Mouse (Mus musculus): ENCODE data around the gene Zic4. TPM values are rescaled to one million over a fixed set of nuclear protein-coding genes. Genes with fewer than 3 reads are reported as not detected.

The Zic4 gene
- total RNA-seq (2022): not detected

- no peak for DNase-seq
These were observed at the start of gene Zic4 for GRCm38 (mm10) chr9:91361856-91362601. Gene Zic4 (plus strand): TSS chr9:91362413.

- no peak for DNase-seq
These were observed 14.6 kb upstream of the Zic4 start for GRCm38 (mm10) chr9:91347591-91347990.

- DNase-seq: no peak
These were observed 13.5 kb upstream of the Zic4 start for GRCm38 (mm10) chr9:91348746-91349145.

DNA sequence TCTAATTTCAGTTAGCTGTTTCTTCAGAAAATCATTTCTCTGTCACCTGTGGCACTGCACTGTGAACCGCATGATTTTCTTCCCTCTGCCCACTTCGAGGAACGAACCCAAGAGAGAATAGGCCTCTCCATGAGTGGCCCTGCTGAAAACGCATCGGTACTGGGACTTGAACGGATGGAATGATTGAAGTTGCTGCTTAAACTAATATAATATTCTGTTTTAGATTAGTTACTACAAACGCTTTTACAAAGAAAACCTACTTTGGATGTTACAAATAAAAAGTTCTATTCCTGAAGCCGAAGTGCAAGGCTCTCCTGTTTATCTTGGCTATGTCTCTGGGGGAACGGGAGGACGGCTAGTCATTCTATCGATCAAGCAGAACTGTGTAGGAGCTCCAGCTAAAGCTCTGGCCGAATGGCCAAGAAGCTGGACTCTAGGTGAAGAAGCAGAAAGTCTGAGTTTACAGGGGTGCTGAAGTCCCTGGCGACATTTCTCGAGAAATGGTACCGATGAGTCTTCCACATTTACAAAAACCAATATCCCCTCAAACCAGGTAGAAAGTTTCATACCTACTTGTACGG lies 11.9 kb upstream of the Zic4 start:
- no peak for DNase-seq

- no peak for DNase-seq
These were observed 11.3 kb upstream of the Zic4 start for GRCm38 (mm10) chr9:91350861-91351291.

DNA sequence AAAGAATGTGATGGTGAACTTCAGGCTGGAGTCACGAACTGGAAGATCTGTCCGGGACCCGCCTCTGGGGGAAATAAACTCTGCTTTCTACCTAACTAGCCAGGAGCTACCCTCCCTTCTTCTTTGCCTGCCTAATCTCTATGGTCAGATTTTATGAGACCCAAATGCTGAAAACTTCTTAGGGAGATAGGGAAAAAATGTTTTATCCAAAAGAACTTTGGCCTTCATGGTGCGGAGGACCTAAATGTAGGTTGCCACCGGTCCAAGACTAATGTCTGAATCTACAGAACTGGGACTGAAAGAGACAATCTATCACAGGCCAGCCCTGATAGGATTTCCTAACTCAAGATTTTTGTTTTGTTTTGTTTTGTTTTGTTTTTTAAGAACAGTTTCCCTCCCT lies 10.9 kb upstream of the Zic4 start:
- DNase-seq: no peak

DNA sequence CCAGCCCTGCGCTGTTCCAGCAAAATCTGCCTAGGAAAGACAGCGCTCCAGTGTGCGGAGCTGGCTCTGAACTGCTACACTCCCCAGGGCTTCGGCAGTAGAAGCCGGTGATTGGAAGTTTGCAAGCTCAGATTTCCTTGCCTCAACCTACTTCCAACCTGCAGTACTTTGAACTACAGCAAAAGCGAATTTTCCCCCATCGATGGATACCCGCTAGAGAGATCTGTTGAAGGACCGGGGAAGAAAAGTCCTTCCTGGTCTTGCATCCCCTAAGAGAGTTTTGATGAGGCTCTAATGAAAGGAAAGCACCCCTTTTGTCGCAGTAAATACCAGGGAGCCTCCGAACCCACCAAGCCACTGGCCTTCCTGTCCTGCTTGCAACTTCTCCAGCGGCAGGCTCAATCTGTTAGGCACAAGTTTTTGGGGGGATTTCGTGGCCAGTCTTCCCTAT lies 10.2 kb upstream of the Zic4 start:
- DNase-seq: no peak

DNA sequence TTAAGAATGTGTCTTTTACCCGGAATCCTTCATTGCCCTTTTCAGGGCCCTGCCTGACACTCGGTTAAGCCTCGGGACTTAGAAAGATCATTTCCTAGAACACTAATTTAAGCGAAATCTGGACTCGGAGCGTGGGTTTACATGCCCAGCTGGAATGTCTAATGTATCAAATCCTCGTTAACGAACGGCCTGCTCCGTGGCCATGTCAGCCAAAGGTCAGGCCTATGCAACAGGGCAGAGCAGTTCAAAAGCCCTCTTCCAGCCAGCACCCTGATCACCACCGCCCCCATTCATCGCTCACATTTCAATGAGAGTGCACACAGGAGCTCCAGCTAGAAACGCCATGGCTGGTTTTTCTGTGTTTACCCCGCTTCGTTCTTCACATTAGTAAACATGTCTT lies 9.4 kb upstream of the Zic4 start:
- DNase-seq: no peak

- no peak for DNase-seq
These were observed 8.4 kb upstream of the Zic4 start for GRCm38 (mm10) chr9:91353551-91354433.

- no peak for DNase-seq
These were observed 7.6 kb upstream of the Zic4 start for GRCm38 (mm10) chr9:91354434-91355269.

- DNase-seq: no peak
These were observed 7.0 kb upstream of the Zic4 start for GRCm38 (mm10) chr9:91355270-91355589.

GRCm38 (mm10) chr9:91355629-91356352 lies 6.4 kb upstream of the Zic4 start:
- DNase-seq: no peak

DNA sequence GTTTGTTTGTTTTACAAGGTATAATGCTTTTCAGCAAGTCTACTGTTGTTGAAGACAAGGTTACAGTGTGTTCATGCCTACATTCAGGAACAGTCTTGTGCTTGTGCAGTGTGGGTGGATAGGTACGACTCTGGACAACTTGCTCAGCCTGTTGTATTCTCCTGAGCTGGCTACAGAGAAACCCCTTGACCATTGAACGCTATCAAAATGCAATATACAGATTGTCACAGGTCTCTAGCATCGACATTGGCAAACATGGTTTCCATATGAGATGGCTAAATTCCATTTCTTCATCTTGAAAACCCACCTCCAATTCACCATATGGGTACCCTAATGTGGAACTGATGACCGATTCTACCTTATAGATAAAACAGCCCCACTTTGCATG lies 5.9 kb upstream of the Zic4 start:
- DNase-seq: no peak

GRCm38 (mm10) chr9:91357321-91357720 lies 4.9 kb upstream of the Zic4 start:
- no peak for DNase-seq

DNA sequence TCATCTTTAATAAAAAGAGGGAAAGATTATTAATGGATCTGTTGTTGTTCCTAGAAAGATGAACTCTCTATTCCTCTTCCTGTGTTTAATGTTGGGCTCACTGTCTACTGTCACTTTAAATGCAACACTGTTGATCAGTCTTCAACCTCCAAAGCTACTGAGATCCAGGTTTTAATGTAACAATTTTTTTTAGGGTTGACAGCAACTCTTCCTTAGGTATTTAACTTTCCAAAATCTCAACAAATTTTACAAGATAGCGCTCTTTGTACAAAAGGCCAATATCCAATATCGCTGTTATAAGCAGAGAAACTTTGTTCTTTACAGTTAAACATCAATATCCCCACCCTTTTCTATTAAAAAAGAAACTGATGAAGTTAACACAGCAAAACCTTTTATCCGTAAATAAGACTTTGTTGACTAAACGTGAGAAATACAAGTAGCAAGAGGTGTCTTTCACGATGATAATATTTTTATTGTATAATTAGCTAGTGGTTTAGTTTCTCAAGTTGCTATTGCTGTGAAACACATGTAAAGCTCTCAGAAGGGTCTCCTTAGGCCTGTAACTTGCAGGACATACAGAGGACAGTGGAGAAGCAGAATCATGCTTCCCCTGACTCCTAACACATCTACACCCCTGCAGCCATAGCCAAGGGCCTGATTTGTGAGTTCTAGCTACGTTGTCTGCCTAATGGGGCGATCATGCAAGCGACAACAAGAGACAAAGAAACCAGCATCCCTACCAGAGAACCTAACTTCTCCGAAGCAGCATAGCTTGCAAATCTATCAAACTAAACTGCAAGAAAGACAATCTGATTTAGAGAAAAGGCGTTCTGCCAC lies 3.1 kb upstream of the Zic4 start:
- no peak for DNase-seq

DNA sequence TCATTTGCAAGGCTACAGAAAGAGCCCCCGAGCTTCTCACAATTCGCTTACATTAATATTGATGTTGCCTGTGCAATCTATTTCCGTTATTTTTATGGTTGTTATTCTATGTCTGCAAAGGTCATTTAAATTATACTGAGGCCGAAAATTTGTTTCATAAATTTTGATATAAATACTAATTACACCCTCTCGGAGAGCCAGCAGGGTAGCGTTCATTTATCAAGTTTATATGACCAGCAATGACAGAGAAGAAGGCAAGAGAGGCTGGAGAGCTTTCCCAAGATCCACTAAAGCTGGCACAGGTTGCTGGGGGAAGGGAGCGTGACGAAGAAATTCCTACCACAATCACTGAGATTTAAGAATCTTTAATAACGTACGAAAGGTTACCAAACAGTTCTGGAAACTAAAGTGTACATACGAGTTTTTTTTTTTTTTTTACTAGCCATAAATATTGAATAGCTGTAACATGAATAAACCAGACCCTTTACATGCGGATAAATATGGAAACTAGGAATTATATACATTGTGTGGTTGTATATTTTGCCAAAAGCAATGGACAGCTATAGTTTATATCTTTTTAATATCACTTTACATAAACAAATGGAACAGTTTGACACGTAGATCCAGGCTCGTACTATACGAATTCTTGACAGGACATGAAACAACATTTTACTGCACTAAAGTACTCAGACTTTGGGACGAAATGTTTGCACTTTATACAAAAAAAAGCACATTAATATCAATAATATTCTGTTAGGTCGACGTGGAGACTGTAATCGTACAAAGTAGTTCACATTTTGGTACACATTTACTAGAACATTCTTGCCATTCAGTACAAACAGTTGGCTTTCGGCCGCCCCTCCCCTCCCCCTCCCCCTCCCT lies 1.8 kb upstream of the Zic4 start:
- DNase-seq: no peak

DNA sequence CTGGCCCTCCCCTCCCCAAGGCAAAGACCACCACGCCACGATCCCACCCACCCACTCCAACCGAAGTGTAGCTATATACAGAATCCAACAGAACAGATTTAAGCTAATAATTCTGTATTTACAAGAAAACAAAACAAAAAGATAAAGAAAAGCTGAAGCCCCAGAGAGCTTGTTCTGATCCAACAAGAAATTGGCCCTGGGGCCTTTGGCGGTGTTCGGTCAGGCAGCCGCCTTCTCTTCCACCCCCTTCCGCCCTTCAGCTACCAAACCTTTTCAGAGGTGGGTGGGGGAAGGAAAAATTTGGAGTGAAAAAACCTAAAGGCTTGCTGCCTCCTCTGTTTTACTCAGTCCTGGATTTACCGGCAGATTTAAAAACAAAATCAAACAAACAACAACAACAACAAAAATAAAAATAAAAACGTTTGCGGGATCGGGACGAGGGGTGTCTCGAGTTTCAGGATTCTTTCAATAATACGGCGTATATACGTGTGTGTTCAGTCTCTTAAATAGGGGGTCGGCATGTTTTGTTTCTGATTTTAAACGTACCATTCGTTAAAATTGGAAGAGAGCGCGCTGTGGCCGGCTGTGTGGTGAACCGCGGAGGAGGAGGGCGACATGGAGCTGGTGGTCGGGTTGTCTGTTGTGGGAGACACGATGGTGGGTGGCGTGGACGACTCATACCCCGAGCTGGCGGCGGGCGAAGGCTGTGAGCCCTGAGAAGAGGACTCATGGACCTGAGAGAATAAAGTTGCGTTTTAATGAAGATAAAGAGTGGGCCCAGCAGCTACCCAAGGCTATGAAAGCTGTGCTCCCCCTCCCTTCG lies 969 bp upstream of the Zic4 start:
- no peak for DNase-seq

- DNase-seq: no peak
These were observed 958 bp downstream of the Zic4 start for GRCm38 (mm10) chr9:91363011-91363730.
